Mouse (Mus musculus): ENCODE data around the gene Rin1. TPM values are rescaled to one million over a fixed set of nuclear protein-coding genes. Genes with fewer than 3 reads are reported as not detected.

The Rin1 gene
- polyA plus RNA-seq, 1 experiment from 2014 or later, result 4.8 TPM

DNA sequence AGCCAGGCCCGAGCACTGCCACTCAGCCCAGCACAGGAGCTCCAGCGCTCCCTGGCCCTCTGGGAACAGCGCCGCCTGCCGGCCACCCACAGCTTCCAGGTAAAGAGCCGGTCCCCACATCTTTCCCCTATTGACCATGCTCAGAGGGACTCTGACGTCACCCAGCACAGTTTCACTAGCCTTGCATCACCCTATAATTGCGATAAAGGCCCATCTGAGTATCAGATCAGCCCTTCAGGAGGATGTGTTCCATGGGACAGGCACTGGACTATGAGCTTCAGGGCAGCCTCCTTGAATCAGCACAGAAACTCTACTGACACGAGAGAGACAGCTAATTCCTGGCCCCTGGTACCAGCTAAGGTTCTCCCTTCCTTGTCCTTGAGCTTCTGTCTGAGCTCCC lies 3.6 kb downstream of the Rin1 start:
- WGBS, result 24% methylated on average over 9 of the region's 9 CpGs
- Histone ChIP-seq H3K4me3 (ENCODE audit: low read length) (no peak overlapping the region), H3K4me1 (ENCODE audit: insufficient read depth, low read length) (peaks cover 50% of the 10 kb centered on the region), H3K4me2 (replicated peaks; ENCODE audit: low read depth, low read length) (no peak overlapping the region), H3K27ac (ENCODE audit: low read length) (no peak overlapping the region), H3K36me3 (ENCODE audit: insufficient read depth, low read length) (peaks cover 4% of the 10 kb centered on the region; the same call in 1 of the 2 replicates), H3K27me3 (ENCODE audit: insufficient read depth, low read length) (peaks cover 7% of the 10 kb centered on the region; the same call in 1 of the 2 replicates), H3K9me3 (ENCODE audit: low read length) (no peaks in the 10 kb centered on the region), H3K9ac (replicated peaks; ENCODE audit: low read length) (no peak overlapping the region)
- no peak for ATAC-seq (ENCODE audit: low FRiP score, low TSS enrichment)

DNA sequence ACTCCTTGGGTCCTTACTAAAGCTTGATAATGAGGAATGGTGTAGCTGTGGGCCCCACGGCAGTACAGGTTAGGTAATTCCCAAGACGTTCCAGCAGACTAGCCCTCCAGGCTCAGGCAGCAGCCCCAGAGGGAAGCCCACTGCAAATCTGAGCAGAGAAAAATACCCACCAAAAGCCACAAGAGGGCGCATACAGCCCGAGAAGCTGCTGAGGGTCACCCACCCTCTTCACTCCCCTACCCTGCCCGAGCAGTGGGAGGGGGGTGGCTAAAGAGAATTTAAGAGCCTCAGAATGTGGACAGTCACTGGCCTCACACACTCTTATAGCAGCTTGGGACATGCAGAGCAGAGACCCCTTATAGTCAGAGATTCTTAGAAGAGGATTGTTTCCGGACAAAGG lies 6.0 kb downstream of the Rin1 start:
- Histone ChIP-seq H3K27me3 (ENCODE audit: insufficient read depth, low read length) (peaks cover 7% of the 10 kb centered on the region; the same call in 1 of the 2 replicates), H3K27ac (ENCODE audit: low read length) (no peak overlapping the region), H3K36me3 (ENCODE audit: insufficient read depth, low read length) (no peaks in the 10 kb centered on the region), H3K4me3 (ENCODE audit: low read length) (peak overlapping the region; percentile 12; the same call in 1 of the 2 replicates), H3K4me2 (replicated peaks; ENCODE audit: low read depth, low read length) (no peak overlapping the region), H3K4me1 (ENCODE audit: insufficient read depth, low read length) (peaks cover 55% of the 10 kb centered on the region), H3K9me3 (ENCODE audit: low read length) (no peaks in the 10 kb centered on the region), H3K9ac (replicated peaks; ENCODE audit: low read length) (no peak overlapping the region; the same call in 1 of the 2 replicates)
- WGBS, result 10% methylated on average over 6 of the region's 6 CpGs
- ATAC-seq (ENCODE audit: low FRiP score, low TSS enrichment), result peak; percentile 46; the same call in 1 of the 2 replicates

DNA sequence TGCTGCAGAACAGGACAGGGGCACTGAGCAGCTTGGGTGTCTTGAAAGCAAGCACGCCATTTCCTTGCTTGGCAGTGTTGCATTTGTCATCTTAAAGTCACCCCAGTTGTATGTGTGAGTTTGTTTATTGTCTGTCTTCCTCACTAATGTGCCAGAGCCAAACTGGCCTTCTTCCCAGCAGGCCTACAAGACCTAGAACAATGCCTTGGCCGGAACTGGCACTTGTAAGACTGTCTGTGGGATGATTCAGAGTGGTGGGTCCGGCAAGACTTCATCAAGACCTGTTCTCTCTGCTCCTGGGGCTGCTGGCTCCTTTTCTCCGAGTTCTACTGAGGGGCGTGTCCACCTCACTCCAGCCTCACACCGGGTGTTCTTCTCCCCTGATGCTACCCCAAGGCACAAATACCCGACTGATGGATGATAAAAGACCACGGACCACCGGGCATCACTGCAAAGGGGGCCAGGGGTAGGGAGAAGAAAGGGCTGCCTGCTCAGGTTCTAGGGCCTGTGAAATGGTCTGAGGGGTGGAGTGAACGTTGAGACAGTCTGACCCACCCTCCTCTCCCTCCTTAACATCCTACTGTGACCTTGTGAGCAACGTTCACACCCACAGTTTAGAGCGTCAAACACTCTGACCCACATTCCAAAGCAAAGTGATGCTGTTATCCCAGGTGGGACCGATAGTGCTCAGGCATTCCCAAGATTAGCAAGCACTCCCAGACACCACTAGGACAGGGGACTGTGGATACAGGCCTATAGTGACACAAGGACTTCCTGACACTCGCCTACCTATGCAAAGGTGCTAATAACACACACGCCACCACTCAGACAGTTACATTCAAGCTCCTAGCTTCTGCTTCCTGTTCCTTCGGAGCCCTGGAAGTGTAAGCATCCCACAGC lies 7.8 kb downstream of the Rin1 start:
- H3K4me2 ChIP-seq (replicated peaks; ENCODE audit: low read depth, low read length), result no peak overlapping the region
- H3K27me3 ChIP-seq (ENCODE audit: insufficient read depth, low read length), result peaks cover 3% of the 10 kb centered on the region; the same call in 1 of the 2 replicates
- H3K27ac ChIP-seq (ENCODE audit: low read length), result peak overlapping the region; percentile 83
- H3K4me3 ChIP-seq (ENCODE audit: low read length), result no peak overlapping the region
- H3K36me3 ChIP-seq (ENCODE audit: insufficient read depth, low read length), result no peaks in the 10 kb centered on the region
- no peak for ATAC-seq (ENCODE audit: low FRiP score, low TSS enrichment)
- WGBS, result 22% methylated on average over 16 of the region's 16 CpGs
- H3K4me1 ChIP-seq (ENCODE audit: insufficient read depth, low read length), result peaks cover 44% of the 10 kb centered on the region
- H3K9ac ChIP-seq (replicated peaks; ENCODE audit: low read length), result no peak overlapping the region
- H3K9me3 ChIP-seq (ENCODE audit: low read length), result no peaks in the 10 kb centered on the region

DNA sequence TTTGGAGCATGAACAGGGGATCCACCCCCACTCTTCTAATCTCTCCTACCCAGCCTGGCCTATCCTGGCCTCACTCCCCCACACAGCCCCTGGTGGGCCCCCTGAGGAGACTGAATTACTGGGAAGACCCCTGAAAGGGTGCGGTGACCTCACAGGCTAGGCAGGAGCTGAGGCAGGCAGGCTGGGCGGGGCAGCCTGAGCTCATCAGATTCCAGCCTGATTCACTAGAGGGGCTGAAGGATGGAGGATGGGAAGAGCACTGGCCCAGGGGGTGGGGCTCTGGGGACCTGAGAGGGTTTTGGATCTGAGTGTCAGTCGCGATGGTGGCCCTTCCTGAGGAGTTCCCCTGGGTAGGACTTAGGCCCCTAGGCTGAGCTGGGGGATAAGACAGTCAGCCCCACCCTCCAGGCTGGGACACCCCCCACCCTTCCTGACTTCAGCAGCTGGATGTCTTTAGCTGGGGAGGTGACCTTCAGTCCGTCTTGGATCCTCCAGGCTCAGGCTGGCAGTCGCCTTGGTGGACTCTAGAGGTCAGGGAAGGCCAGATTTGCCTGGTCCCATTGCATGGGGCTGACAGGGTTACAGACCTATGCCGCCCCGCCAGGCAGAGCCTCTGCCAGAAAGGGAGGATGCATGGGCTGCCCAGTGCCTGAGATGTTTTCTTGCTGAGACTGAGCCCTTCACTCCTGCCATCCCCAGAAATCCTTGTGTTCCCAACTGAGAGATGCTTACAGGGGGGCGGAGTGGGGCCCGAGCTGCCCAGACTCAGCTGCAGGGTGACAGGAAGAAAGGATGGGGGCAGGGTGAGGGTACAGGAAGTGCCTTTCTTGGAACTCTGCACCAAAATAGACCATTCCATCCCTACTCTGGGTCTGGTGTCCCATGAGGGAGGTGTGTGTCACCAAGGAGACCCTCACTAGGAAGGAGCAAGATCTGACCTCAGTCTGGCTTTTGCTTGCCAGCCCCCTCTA lies 8.8 kb downstream of the Rin1 start:
- Histone ChIP-seq H3K9ac (replicated peaks; ENCODE audit: low read length) (peak overlapping the region; percentile 5; the same call in 1 of the 2 replicates), H3K4me2 (replicated peaks; ENCODE audit: low read depth, low read length) (0 out of 2 replicates have a peak overlapping the region, but pooled peaks have one; percentile 8), H3K36me3 (ENCODE audit: insufficient read depth, low read length) (no peaks in the 10 kb centered on the region), H3K4me3 (ENCODE audit: low read length) (no peak overlapping the region), H3K27ac (ENCODE audit: low read length) (peak overlapping the region; percentile 83), H3K27me3 (ENCODE audit: insufficient read depth, low read length) (no peaks in the 10 kb centered on the region), H3K4me1 (ENCODE audit: insufficient read depth, low read length) (peaks cover 44% of the 10 kb centered on the region), H3K9me3 (ENCODE audit: low read length) (no peaks in the 10 kb centered on the region)
- WGBS, result 10% methylated on average over 10 of the region's 10 CpGs
- ATAC-seq (ENCODE audit: low FRiP score, low TSS enrichment), result peak; percentile 67

DNA sequence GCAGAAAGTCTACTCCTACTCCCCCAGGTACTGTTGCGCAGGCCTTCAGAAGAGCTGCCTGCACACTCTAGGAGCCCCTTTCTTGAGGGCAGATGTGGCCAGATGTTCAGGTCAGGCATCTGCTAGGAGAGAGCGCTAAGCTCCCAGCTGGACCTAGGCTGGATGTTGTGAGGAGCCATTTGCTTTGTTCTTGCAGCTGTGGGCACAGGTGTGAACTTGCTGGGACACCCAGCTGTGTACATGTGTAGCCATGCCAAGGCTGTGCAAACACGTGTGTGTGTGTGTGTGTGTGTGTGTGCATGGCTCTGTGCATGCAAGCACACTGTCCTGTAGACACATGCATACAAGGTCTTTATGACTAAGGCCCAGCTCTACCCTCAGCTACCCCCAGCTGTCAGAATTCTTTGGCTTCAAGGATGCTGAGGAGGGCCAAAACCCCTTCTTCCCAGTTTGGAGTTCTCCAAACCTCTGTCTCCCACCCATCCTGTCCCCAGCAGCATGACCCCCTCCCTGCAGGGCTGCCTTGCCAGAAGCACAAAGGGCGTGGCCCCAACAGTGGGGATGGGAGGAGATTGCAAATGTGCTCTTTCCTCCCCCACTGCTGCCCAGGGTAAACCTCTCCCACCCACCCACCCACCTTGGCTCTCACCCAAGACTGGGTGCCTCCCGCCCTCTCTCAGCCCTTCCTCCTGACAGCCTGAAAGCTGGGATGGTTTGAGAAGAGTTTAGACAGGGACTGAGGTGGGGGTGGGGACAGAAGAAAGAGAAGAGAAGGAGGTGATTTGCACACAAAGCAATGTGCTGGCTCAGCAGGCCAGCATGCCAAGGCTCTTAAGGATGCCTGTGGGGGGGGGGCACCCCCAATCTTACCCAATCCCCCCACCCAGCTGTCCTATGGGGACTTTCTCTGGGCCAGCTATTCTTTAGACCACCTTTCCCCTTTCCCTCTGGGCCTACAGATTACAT lies 10.4 kb downstream of the Rin1 start:
- H3K9ac ChIP-seq (replicated peaks; ENCODE audit: low read length), result peak overlapping the region; percentile 14; the same call in 1 of the 2 replicates
- peak overlapping the region; percentile 83 for H3K27ac ChIP-seq (ENCODE audit: low read length)
- no peaks in the 10 kb centered on the region for H3K36me3 ChIP-seq (ENCODE audit: insufficient read depth, low read length)
- H3K4me2 ChIP-seq (replicated peaks; ENCODE audit: low read depth, low read length), result no peak overlapping the region
- H3K9me3 ChIP-seq (ENCODE audit: low read length), result no peaks in the 10 kb centered on the region
- 0 out of 2 replicates have a peak, but pooled peaks have one; percentile 14 for ATAC-seq (ENCODE audit: low FRiP score, low TSS enrichment)
- H3K4me1 ChIP-seq (ENCODE audit: insufficient read depth, low read length), result peaks cover 51% of the 10 kb centered on the region
- WGBS, result 52% methylated on average over 5 of the region's 5 CpGs
- no peak overlapping the region for H3K4me3 ChIP-seq (ENCODE audit: low read length)
- no peaks in the 10 kb centered on the region for H3K27me3 ChIP-seq (ENCODE audit: insufficient read depth, low read length)

DNA sequence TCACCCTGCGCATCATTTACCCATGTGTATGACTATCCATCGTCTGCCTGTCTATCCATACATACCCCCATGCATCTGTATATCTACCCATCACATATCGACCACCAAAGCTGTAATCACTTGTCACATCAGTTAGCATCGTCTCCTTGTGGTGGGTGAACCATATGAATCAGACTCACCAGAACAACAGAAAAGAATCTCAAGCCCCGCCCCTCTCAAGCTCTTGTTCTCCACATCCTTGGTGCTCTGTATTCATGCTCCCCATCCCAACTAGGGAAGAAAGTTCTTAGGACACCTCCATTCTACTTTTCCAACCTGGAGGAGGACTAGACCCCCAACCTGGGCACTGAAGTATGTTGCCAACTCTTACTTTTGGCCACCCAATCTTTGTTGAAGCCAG lies 11.8 kb downstream of the Rin1 start:
- no peaks in the 10 kb centered on the region for H3K27me3 ChIP-seq (ENCODE audit: insufficient read depth, low read length)
- H3K4me1 ChIP-seq (ENCODE audit: insufficient read depth, low read length), result peaks cover 48% of the 10 kb centered on the region
- H3K9me3 ChIP-seq (ENCODE audit: low read length), result no peaks in the 10 kb centered on the region
- no peak for ATAC-seq (ENCODE audit: low FRiP score, low TSS enrichment)
- no peak overlapping the region for H3K9ac ChIP-seq (replicated peaks; ENCODE audit: low read length)
- H3K4me3 ChIP-seq (ENCODE audit: low read length), result no peak overlapping the region
- WGBS, result 90% methylated on average over 5 of the region's 5 CpGs
- no peak overlapping the region for H3K4me2 ChIP-seq (replicated peaks; ENCODE audit: low read depth, low read length)
- no peaks in the 10 kb centered on the region for H3K36me3 ChIP-seq (ENCODE audit: insufficient read depth, low read length)
- H3K27ac ChIP-seq (ENCODE audit: low read length), result no peak overlapping the region

DNA sequence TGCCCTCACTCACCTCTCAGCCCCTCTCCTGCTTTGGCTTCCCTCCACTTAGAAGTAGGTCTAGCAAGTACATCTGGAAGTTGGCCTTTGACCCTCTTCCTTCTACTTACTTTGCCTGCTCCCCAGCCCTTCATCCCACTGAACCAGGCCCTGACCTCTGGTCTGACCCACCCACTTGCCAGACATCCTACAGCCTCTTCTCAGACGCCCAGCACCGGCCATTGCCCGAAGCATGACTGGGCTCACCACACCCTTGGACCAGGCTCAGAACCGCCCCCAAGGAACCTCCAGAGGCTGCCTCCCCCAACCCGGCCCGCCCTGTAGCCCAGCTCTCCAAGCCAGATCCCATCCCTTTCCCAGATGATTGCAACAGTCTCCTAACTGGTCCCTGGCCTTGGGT lies 12.2 kb downstream of the Rin1 start:
- WGBS, result 55% methylated on average over 6 of the region's 6 CpGs

DNA sequence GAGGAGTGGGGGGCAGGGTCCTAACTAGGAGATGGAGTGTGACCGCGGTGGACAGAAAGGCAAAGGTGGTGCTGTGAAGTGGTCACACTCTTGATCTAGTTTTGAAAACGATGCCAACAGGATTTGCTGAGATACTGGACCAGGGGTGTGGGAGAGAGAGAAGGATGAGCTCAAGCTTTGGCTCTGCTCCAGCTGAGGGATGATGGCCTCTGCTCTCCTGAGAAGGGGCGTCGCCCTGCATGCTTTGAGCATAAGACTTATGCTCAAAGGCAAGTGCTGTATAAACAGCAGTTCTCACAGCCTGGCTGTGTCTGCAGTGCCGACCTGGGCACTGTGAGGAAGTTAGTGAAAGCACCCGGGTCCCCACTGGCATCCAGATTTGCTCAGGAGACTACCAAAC lies 14.8 kb downstream of the Rin1 start:
- H3K27me3 ChIP-seq (ENCODE audit: insufficient read depth, low read length), result peaks cover 15% of the 10 kb centered on the region
- H3K27ac ChIP-seq (ENCODE audit: low read length), result no peak overlapping the region
- H3K9me3 ChIP-seq (ENCODE audit: low read length), result no peaks in the 10 kb centered on the region
- no peaks in the 10 kb centered on the region for H3K36me3 ChIP-seq (ENCODE audit: insufficient read depth, low read length)
- no peak for ATAC-seq (ENCODE audit: low FRiP score, low TSS enrichment)
- H3K9ac ChIP-seq (replicated peaks; ENCODE audit: low read length), result no peak overlapping the region
- peaks cover 54% of the 10 kb centered on the region for H3K4me1 ChIP-seq (ENCODE audit: insufficient read depth, low read length)
- no peak overlapping the region for H3K4me2 ChIP-seq (replicated peaks; ENCODE audit: low read depth, low read length)
- WGBS, result 54% methylated on average over 7 of the region's 7 CpGs
- H3K4me3 ChIP-seq (ENCODE audit: low read length), result no peak overlapping the region

More for the DNA sequence above, 12.2 kb downstream of the Rin1 start:
- H3K4me3 ChIP-seq (ENCODE audit: low read length), result no peak overlapping the region
- no peaks in the 10 kb centered on the region for H3K9me3 ChIP-seq (ENCODE audit: low read length)
- H3K27ac ChIP-seq (ENCODE audit: low read length), result no peak overlapping the region
- H3K36me3 ChIP-seq (ENCODE audit: insufficient read depth, low read length), result no peaks in the 10 kb centered on the region
- peaks cover 52% of the 10 kb centered on the region for H3K4me1 ChIP-seq (ENCODE audit: insufficient read depth, low read length)
- peaks cover 3% of the 10 kb centered on the region; the same call in 1 of the 2 replicates for H3K27me3 ChIP-seq (ENCODE audit: insufficient read depth, low read length)
- H3K9ac ChIP-seq (replicated peaks; ENCODE audit: low read length), result no peak overlapping the region
- no peak for ATAC-seq (ENCODE audit: low FRiP score, low TSS enrichment)
- H3K4me2 ChIP-seq (replicated peaks; ENCODE audit: low read depth, low read length), result no peak overlapping the region

Measured in kidney, embryonic 16.5 days (tissue).